Mouse (Mus musculus) heart, adult 2 months (tissue): Measurements from ENCODE around the gene Ube2o. TPM values are rescaled to one million over a fixed set of nuclear protein-coding genes. Genes with fewer than 3 reads are reported as not detected.

Source experiments
- DNase-seq, 2 experiments: peaks; one replicate each; pipeline ENCODE4 v3.0.0; 2021
- H3K27ac ChIP-seq: fragments of 200-600 bp; 2 replicates; pipeline ENCODE4 v1.8.1; 2022
- H3K27me3 ChIP-seq: fragments of 200-500 bp; 2 replicates; pipeline ENCODE4 v1.6.1; 2012; ENCODE audit warnings: mild to moderate bottlenecking, low read length, inconsistent platforms, mixed read lengths; ENCODE audit not compliant: control insufficient read depth, insufficient read depth
- H3K36me3 ChIP-seq: fragments of 200-500 bp; 2 replicates; pipeline ENCODE4 v1.6.1; 2012; ENCODE audit warnings: low read length, inconsistent platforms; ENCODE audit not compliant: control insufficient read depth, insufficient read depth
- H3K4me1 ChIP-seq: fragments of 200-500 bp; 2 replicates; pipeline ENCODE4 v1.6.1; 2011; ENCODE audit warnings: low read length; ENCODE audit not compliant: control insufficient read depth, insufficient read depth
- H3K4me3 ChIP-seq: fragments of 200-600 bp; 2 replicates; pipeline ENCODE4 v1.8.1; 2022
- H3K79me2 ChIP-seq: fragments of 200-500 bp; replicated peaks from 2 replicates; pipeline ENCODE4 v1.6.1; 2012; ENCODE audit warnings: mild to moderate bottlenecking, inconsistent platforms, low read length, moderate library complexity, mixed read lengths; ENCODE audit not compliant: control insufficient read depth, insufficient read depth
- H3K9ac ChIP-seq: fragments of 200-500 bp; 2 replicates; pipeline ENCODE4 v1.6.1; 2012; ENCODE audit warnings: low read depth, mild to moderate bottlenecking, control low read depth, inconsistent platforms, low read length, mixed read lengths
- CTCF ChIP-seq: fragments of 200-600 bp; IDR thresholded peaks from 2 replicates; pipeline ENCODE4 v1.8.1; 2022; ENCODE audit warnings: antibody characterized with exemption, mild to moderate bottlenecking, moderate library complexity
- EP300 ChIP-seq: fragments of 200-500 bp; IDR thresholded peaks from 2 replicates; pipeline ENCODE4 v1.6.1; 2011; ENCODE audit warnings: low read depth, low read length, control low read depth; ENCODE audit not compliant: insufficient read depth
- POLR2A ChIP-seq: fragments of 200-500 bp; IDR thresholded peaks from 2 replicates; pipeline ENCODE4 v1.6.1; 2011; ENCODE audit warnings: mild to moderate bottlenecking, low read depth, low read length, control low read depth; ENCODE audit not compliant: insufficient read depth
- WGBS: fragments of 180-500 bp; shearing (Covaris S2); methylation state at CpG from one replicate; pipeline ENCODE4 v1.1.7; 2018; 5-methylcytosine and 5-hydroxymethylcytosine counted together
- intact Hi-C: fragments of 180-260 bp; cut with DNase I; formaldehyde crosslinking; loops from one replicate; pipeline ENCODE4 v1.15.1; 2025
- polyA plus RNA-seq: library from polyadenylated mRNA; depleted of rRNA; stranded (reverse); fragments of >200 nt; gene quantifications from 2 replicates; pipeline ENCODE4 v1.2.3, GENCODE M21; 2012
- total RNA-seq, 2 experiments: library from RNA; stranded (reverse); gene quantifications; 2 replicates each; pipeline ENCODE4 v1.2.3; 2021

Gene Ube2o
- total and polyA plus RNA-seq, 3 experiments: 24.8 to 36.3 (median 26.4) TPM

DNA sequence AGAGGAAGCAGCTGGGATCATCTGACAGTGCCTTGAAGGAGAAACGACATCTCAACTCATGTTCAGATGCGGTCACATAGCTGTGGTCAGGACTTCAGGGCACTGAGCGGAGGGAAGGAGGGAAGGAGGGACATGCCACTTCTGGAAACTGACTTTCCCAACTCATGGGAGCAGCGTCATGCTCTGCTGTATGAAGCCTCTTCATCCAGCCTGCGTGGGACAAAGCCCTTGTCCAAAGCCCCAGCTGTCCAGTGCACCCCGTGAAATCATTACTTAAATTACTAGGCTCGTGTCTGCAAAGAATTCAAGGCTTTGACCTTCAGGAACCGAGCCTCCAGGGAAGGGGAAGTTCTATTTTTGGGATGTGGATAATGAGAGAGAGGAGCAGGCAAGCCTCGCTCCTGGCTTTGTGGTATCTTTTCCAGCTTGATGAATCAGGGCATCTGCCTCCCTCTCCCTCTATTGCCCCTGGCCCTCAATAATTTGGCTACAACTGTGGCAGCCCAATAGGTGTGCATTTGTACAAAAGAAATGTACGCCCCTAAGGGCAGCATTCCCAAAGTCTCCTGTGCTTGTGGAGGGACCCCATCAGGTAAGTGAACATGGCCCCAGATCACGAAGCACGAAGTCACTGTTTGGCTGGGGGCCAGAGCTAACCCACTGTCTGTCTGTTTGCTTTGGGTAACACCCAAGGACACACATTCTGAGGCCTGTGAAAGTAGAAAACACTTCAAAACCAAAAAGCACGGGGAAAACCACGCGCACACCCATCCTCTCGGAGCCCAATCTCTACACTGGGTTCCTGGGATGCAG lies 58.2 kb downstream of the Ube2o start:
- Histone ChIP-seq H3K36me3 (no peaks in the 10 kb centered on the region), H3K27ac (peak overlapping the region; percentile 71), H3K4me1 (peaks cover 18% of the 10 kb centered on the region), H3K4me3 (no peak overlapping the region), H3K27me3 (no peaks in the 10 kb centered on the region), H3K9ac (no peak overlapping the region), H3K79me2 (no peaks in the 10 kb centered on the region)
- intact Hi-C loops: no loop called here
- WGBS: 13% methylated on average over 16 of the region's 16 CpGs
- DNase-seq: peak in 1 of 2 experiments; percentile 45
- no peak for TF ChIP-seq POLR2A
- no peak for TF ChIP-seq CTCF
- TF ChIP-seq EP300: 0 out of 2 replicates have a peak, but pooled peaks have one; percentile 12

DNA sequence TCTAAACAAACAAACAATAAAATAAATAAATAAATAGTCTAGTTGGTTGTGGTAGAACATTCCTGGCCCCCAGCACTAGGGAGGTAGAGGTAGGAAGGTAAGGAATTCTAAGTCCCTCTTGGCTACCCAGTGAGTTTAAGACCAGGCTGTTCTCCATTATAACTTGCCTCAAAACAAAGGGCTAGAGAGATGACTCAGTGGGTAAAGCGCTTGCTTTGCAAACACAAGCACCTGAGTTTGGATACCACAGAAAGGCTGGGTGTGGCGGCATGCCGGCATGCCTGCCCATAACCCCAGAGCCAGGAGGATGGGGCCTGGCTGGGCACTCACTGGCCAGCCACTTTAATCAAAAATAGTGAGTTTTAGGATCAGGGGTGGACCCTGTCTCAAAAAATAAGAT lies 59.2 kb downstream of the Ube2o start:
- no peak for TF ChIP-seq CTCF
- no peak for TF ChIP-seq EP300
- TF ChIP-seq POLR2A: no peak
- 96% methylated on average over 3 of the region's 3 CpGs for WGBS
- Histone ChIP-seq H3K4me1 (peaks cover 18% of the 10 kb centered on the region), H3K36me3 (no peaks in the 10 kb centered on the region), H3K4me3 (no peak overlapping the region), H3K9ac (no peak overlapping the region), H3K79me2 (no peaks in the 10 kb centered on the region), H3K27ac (no peak overlapping the region), H3K27me3 (no peaks in the 10 kb centered on the region)
- intact Hi-C loops: no loop called here
- no peak for DNase-seq

DNA sequence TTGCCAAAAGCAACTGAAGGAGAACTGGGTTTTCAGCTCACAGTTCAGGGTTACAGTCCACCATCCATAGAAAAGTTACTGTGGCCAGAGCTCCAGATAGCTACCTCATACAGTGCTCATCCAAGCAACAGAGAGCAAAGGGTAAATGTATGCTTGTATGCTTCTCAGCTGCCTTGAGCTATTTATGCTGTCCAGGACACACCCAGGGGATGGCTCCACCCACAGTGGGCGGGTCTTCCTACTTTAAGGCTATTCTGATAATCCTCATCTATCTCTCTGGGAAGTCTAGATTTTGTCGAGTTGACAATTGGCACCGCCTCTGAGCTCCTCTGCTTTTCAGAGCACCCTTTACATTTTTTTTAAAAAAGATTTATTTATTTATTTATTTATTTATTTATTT lies 60.1 kb downstream of the Ube2o start:
- H3K36me3 ChIP-seq: no peaks in the 10 kb centered on the region
- WGBS: 63% methylated on average over 3 of the region's 3 CpGs
- TF ChIP-seq CTCF: no peak
- TF ChIP-seq EP300: no peak
- TF ChIP-seq POLR2A: no peak

DNA sequence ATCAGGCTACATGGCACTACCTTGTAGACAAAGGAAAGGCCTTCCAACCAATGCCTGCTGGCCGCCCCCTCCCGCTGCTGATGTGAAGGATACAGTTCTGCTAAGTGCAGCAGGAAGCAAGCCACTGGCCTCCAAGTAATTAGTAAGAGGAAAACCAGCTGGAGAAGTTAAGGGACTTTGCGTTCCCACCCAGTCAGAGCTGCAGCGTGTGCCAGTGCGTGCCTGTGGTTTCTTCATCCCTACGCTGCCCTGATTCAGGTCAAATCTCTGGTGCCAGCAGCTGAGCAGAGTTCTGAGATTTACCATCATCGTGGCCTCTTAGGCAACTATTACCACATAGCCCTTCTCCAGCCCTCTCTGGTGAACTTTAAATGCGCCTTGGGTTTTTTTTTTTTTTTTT lies 62.8 kb downstream of the Ube2o start:
- intact Hi-C loops: loop anchor here (1.0 kb wide), 1 partner anchor 17 kb away; no protein-coding TSS in a partner anchor
- DNase-seq: peak in 1 of 2 experiments; percentile 58
- Histone ChIP-seq H3K27ac (no peak overlapping the region), H3K27me3 (no peaks in the 10 kb centered on the region), H3K36me3 (no peaks in the 10 kb centered on the region), H3K4me1 (peaks cover 10% of the 10 kb centered on the region), H3K79me2 (no peaks in the 10 kb centered on the region), H3K4me3 (no peak overlapping the region), H3K9ac (no peak overlapping the region)
- TF ChIP-seq EP300 (peak; percentile 78; the same call in 1 of the 2 replicates), CTCF (no peak), POLR2A (no peak)
- 47% methylated on average over 8 of the region's 8 CpGs for WGBS

More for the DNA sequence above, 60.1 kb downstream of the Ube2o start:
- Histone ChIP-seq H3K27ac (no peak overlapping the region), H3K4me3 (no peak overlapping the region), H3K9ac (no peak overlapping the region), H3K4me1 (peaks cover 18% of the 10 kb centered on the region), H3K27me3 (no peaks in the 10 kb centered on the region), H3K79me2 (no peaks in the 10 kb centered on the region)
- intact Hi-C loops: no loop called here
- no peak for DNase-seq

DNA sequence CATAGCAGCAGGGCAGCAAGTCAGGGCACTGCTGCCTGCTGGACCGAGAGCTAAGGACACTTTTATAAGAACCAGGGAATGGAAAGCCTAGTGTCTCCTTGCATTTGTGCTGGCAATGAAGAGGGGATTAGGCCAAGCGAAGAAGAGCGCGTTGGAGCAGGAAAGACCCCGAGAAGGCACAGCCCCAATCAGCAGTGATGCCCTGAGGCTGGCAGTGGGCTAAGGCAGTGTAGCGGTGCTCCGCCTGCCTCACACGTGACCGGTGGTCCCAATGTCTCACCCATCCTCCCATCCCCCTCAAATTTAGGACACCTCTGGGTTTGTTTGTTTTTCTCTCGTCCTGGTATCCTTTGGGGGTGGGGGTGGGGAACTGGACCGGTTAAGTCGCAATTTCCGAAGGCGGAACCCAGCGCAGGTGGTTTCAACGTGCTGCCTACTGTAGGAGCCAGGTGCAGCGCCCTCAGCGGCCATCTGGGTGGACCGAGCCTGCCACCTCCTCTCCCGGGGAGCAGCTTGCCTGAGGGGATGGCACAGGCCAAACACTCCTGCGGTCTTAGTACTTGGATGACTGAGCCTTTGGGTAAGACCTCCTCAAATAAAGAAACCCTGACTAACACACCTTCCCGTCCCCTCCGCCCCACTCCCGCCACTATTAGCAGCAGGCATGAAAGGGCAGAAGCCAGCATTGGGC lies 65.8 kb downstream of the Ube2o start:
- TF ChIP-seq EP300: no peak
- TF ChIP-seq POLR2A: no peak
- TF ChIP-seq CTCF: no peak
- no peaks in the 10 kb centered on the region for H3K36me3 ChIP-seq
- no peaks in the 10 kb centered on the region for H3K79me2 ChIP-seq
- intact Hi-C loops: no loop called here
- H3K27me3 ChIP-seq: no peaks in the 10 kb centered on the region
- no peak overlapping the region for H3K27ac ChIP-seq
- H3K9ac ChIP-seq: no peak overlapping the region
- H3K4me3 ChIP-seq: no peak overlapping the region
- no peak for DNase-seq
- 53% methylated on average over 24 of the region's 24 CpGs for WGBS
- peaks cover 2% of the 10 kb centered on the region; the same call in 1 of the 2 replicates for H3K4me1 ChIP-seq
